Mouse (Mus musculus): ENCODE results near the gene A830018L16Rik.
"Not testable (repeated sequence)": the region's sequence is repeated elsewhere in the genome, so short reads cannot be mapped to it uniquely, and the experiment has no call there.

Gene A830018L16Rik

GRCm38 (mm10) chr1:11413894-11414556 lies at the start of gene A830018L16Rik:
TSS of gene A830018L16Rik (plus strand) at chr1:11414105.
- DNase-seq: peak; percentile 38

- no peak for DNase-seq
Observed at GRCm38 (mm10) chr1:11385846-11386245, 28.1 kb upstream of the A830018L16Rik start.

GRCm38 (mm10) chr1:11395408-11395807 lies 18.5 kb upstream of the A830018L16Rik start:
- no peak for DNase-seq

- no peak for DNase-seq
Observed at GRCm38 (mm10) chr1:11395996-11396736, 17.7 kb upstream of the A830018L16Rik start.

- no peak for DNase-seq
Observed at GRCm38 (mm10) chr1:11401159-11401558, 12.7 kb upstream of the A830018L16Rik start.

- no peak for DNase-seq
Observed at GRCm38 (mm10) chr1:11405527-11405926, 8.4 kb upstream of the A830018L16Rik start.

- no peak for DNase-seq
Observed at GRCm38 (mm10) chr1:11406026-11406425, 7.9 kb upstream of the A830018L16Rik start.

- DNase-seq: peak; percentile 17
Observed at GRCm38 (mm10) chr1:11414560-11414959, 655 bp downstream of the A830018L16Rik start.

GRCm38 (mm10) chr1:11427310-11427709 lies 13.4 kb downstream of the A830018L16Rik start:
- DNase-seq: no peak

- no peak for DNase-seq
Observed at GRCm38 (mm10) chr1:11458353-11458752, 44.4 kb downstream of the A830018L16Rik start.

GRCm38 (mm10) chr1:11466325-11466724 lies 52.4 kb downstream of the A830018L16Rik start:
- DNase-seq: no peak

GRCm38 (mm10) chr1:11467065-11467643 lies 53.2 kb downstream of the A830018L16Rik start:
- no peak for DNase-seq

GRCm38 (mm10) chr1:11492936-11493335 lies 79.0 kb downstream of the A830018L16Rik start:
- DNase-seq: no peak

- no peak for DNase-seq
Observed at GRCm38 (mm10) chr1:11501556-11501955, 87.7 kb downstream of the A830018L16Rik start.

GRCm38 (mm10) chr1:11549810-11550209 lies 135.9 kb downstream of the A830018L16Rik start:
- not testable (repeated sequence) for DNase-seq

GRCm38 (mm10) chr1:11565309-11565708 lies 151.4 kb downstream of the A830018L16Rik start:
- no peak for DNase-seq

- no peak for DNase-seq
Observed at GRCm38 (mm10) chr1:11566730-11567129, 152.8 kb downstream of the A830018L16Rik start.

GRCm38 (mm10) chr1:11567300-11567885 lies 153.5 kb downstream of the A830018L16Rik start:
- DNase-seq: no peak

- DNase-seq: no peak
Observed at GRCm38 (mm10) chr1:11570274-11570673, 156.4 kb downstream of the A830018L16Rik start.

- no peak for DNase-seq
Observed at GRCm38 (mm10) chr1:11573462-11573861, 159.6 kb downstream of the A830018L16Rik start.

GRCm38 (mm10) chr1:11580026-11580425 lies 166.1 kb downstream of the A830018L16Rik start:
- no peak for DNase-seq

- DNase-seq: no peak
Observed at GRCm38 (mm10) chr1:11588305-11588704, 174.4 kb downstream of the A830018L16Rik start.

- no peak for DNase-seq
Observed at GRCm38 (mm10) chr1:11650137-11650536, 236.2 kb downstream of the A830018L16Rik start.
